Mouse (Mus musculus): ENCODE measurements around the gene Ttc27. TPM values are rescaled to one million over a fixed set of nuclear protein-coding genes. Genes with fewer than 3 reads are reported as not detected.

The Ttc27 gene
- total RNA-seq, 2 experiments from 2014 or later = 12.0 to 12.4 TPM

DNA sequence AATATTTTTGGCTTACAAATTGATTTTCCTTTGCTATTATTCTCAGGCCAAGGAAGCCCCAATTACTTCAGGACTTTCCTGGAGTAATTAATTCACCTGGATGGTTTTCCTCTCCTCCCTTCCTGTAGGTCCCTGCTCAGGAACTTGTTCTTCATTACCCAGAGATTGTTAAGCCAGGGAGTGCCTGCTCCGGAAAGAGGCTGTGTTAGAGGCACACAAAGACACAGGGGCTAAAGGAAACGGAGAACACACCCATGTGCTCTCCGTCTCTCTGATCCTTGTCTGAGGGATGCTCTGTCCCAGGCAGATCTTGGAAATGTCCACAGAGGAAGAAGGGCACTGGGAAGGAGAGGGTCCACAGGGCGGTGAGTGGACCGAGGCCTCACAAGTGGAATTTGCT is 158.2 kb downstream of the Ttc27 start:
- DNase-seq (ENCODE audit: low spot score) = no peak

DNA sequence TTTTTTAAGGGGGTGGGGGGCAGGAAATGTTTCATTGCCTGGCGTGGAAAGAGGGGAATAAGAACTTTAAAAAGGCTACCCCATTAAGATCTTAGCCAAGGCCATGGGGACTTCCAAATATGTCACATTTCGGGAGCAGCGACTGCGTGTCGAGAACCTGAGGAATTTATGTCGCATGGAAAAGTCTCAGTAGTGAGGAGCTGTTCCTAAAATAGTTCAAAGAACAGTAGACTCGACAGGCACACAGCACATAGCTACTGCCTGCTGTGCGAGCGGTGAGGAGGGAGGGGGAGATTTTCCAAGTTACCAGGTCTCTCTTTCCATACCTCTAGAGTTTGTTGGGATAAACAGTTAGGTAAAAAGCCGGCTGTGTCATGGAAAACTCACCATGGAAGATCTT is 159.4 kb downstream of the Ttc27 start:
- DNase-seq (ENCODE audit: low spot score) = no peak

DNA sequence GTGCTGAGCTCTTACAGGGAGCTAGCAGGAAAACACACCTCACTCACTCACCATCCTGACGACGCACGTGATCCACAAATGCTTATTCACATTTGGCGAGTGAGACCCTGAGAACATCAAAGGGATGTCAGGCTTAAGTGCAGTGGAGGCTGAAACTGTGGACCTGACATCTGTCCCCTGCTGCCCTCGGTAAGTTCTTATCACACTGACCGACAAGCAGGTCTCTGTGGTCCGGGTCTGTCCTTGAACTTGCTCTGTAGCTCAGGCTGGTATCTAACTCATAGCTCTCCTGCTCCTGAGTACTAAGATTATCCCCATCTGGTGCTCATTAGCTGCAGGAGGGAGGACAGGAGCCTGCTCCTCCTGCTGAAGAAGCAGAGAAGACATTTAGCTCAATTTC is 162.2 kb downstream of the Ttc27 start:
- no peak for DNase-seq (ENCODE audit: low spot score)

DNA sequence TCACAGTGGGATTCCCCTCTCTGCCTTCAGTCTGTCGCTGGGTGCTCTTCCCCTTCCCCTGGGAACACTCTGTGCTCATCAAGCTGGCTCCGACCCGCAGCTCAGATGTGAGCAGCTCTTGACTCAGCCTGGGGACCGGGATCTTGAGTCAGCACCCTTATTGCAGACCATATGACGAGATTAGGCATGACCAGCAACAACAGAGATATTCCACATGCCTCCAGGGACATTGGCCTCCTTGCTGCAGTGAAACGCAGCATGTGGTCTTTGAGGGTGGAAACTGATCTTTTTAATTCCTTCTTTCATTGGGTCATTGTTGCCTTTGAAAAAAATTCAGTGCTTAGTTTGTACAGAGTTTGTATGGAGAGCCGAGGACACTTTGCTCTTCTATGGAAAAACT is 169.5 kb downstream of the Ttc27 start:
- DNase-seq (ENCODE audit: low spot score) = no peak

DNA sequence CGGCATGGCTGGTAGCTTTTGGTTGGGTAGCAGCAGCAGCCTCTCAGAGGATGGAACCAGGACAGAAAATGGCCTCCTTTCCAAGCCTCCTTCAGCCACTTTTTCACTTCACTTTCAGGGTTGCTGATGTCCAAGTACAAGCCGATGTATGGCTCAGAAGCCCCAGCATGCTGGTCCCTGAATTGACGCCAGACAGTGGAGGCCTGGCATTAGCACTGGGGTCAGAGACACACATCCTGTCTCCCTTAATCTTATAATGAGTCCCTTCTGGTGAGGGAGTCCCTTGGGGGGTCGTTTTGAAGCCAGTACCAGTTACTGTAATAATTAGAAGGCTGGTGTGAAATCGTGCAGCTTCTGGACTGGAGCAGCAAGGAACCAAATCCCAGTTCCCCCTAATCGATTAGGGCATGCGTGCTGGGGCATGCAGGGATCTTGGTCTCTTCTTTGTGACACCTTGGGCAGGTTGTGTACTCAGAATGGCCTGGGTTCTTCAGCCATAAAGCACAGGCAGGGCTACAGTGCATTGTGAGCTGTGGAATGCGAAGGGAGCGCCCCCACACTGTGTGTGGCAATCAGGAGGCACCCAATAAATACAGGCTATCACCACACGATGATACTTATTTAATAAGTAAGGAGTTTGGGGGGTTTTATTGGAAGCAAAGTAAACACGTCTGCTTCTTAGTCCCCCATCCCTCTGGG is 171.5 kb downstream of the Ttc27 start:
- DNase-seq (ENCODE audit: low spot score) = no peak

DNA sequence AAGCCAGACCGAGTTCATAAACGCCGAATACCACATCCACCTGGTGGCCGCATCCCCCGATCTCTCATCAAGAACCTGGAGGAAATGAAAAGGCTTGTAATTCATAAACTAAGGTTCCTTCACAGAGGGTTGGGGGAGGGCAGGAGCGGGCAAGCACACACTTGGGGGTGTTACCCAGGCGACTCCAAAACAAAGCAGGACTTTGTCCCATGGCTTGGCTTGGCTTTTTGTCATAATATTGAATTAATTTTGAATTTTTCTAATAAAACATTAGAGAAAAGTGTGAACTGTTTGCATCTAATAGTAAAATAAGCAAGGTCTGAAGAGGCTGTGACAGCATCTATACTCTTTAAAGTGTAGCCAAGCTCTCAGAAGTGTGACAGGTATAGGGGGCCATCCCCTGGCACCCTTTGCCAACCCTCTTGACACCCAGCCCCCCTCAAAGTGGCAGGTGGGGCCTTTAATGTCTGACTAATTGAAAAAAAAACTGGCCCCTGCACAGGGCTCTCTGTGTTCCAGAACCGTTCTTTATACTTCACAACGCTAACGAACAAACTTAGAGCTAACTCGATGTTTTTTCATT is 172.1 kb downstream of the Ttc27 start:
- DNase-seq (ENCODE audit: low spot score) = no peak

DNA sequence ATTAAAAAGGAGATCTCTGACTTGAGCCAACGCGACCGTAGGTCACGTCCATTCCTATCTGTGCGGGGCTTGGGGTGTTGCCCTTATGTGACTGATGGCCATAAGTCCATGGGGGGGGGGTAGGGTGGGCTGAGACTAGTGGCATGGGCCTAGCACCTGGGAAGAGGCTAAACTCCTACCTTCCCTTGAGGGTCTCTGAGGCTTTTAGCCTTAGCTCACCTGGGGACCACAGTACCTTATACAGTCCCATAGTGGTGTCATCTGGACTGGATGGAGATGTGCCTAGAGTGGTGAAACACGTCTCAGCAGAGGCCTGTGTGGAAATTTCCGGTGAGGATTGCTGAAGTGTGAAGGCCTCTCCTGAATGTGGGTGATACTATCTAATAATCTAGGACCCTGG is 184.9 kb downstream of the Ttc27 start:
- no peak for DNase-seq (ENCODE audit: low spot score)

DNA sequence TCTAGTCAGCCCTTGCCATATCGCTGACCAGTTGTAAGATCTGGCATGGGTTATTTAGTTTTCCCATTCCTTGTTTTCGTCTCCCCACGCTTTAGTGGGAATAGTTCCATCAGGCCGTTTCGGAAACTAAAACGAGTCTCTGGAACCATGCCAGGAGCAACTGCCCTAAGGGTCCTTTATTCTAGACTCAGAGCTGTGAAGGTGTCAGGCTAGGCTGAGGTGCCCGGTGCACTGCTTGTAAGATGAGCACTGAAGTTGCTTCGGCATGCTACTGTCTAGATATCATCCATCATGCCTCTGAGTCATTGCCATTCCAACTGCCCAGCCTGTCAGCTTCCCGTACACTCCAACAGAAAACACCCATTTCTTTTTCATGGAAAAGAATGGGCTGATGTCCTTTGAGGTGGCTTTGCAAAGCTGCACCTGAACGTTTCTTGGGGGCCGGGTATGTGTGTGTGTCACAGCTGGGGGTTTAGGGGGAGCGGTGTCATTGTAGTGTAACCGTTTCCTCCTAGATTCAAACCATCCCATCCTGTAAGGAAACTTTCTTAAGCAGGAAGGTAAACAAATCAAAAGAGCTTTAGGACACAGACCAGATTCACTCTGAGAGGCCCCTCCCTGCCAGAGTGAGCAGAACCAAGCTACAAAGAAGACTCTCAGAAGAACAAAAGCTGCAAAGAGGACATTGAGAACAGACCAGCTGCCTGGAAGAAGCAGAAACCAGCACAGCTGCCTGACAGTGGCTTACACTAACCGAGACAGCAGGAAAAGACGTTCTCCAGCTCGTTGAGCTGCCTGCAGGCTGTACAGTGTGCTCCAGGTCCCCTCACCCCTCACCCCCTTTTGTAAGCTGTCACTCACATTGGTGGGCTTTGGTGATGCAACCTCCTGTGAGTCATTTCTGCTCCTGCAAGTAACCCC is 186.1 kb downstream of the Ttc27 start:
- no peak for DNase-seq (ENCODE audit: low spot score)

DNA sequence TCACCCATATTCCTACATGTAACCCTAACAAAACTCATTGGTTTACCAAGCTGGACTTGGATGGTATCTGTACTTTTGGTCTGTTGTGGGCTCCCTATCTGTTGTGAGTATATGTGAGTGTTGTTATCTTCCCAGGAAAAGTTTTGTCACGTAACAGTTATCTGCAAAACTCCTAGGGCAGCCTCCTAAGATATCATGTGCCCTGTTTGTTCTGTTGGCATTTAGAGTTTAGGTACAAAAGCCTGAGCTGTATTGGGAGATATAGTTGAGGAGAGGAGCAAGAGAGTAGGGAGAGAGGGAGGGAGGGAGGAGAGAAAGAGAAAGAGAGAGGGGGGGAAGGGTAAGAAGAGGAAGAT is 186.8 kb downstream of the Ttc27 start:
- no peak for DNase-seq (ENCODE audit: low spot score)

DNA sequence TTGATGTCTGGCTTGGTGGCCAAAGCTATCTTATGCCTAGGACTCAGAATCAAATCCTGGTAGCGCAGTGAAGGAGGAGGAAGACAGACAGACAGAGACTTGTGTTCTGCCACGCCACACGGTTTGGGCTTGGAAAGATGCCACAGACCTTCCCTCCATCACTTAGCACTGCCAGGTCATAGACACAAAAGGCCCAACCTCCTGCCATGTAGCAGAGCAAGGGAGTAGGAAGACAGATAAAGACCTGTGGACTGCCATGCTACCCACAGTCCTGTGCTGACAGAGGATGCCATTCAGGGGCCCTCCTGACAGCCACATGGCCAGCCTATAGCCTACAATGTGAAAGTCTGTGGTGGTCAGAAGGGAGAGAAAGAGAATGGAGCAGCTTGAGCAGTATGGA is 187.4 kb downstream of the Ttc27 start:
- no peak for DNase-seq (ENCODE audit: low spot score)

DNA sequence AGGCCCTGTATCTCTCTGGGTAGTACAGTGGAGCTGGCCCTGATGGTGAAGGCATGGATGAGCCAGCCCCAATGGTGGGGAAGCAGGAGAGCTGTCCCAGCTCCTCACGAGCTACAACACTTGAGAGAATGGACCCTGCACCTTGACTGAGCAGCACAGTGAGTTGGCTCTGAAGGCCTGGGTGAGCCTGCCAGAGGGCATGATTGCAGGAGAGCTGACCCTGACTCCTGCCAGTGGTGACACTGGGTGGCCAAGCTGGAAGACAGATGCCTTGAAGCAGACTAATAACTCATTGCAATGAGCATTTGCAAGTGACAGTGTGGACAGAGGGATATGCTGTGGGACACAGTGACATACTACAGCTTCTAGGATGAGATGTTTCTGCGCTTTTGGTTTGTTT is 195.5 kb downstream of the Ttc27 start:
- no peak for DNase-seq (ENCODE audit: low spot score)

Other genes with a start within 250 kb of the Ttc27 start
- 10 to 100 TPM; 26.3 to 28.4 TPM for gene Yipf4, start 228.2 kb upstream of the Ttc27 start, total RNA-seq (2021)
- 10 to 100 TPM; 48.4 to 56.6 TPM for gene Birc6, start 189.4 kb upstream of the Ttc27 start, total RNA-seq (2021)